27 mouse cellular contexts compared by ENCODE assay signal in the genomic region with DNA sequence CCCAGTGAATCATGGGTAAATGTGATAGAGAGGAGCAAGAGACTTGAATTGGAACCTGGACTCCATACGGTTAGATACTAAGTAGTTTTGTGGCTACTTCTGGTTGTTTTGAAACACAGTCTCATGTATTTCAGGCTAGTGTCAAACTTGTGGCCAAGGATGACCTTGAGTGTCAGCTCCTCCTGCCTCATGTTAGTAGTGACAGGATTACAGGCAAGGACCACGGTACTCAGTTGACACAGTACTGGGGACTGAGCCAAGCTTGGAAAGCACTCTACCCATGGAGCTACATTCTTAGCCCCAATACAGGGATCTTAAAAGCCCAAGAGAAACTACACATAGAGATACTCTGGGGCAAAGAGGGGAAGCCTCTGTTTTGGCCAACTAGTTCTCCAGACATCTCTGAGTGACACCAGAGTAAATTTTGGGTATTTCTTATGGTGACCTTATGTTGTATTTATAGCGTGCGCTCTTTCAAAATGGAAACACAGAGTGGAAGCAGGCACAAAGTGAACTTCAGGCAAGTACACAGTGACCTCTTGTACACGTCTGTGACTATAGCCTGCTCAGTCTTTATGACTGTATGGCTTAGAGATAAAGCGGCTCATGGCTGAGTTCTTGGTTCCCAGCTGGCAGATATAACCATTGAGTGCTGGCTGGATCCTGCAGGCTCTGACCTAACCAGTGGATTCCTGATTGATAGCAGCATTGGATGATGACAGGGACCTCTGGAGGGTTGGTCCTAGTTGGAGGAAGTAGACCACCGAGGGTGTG. TPM values are rescaled to one million over a fixed set of nuclear protein-coding genes. Genes with fewer than 3 reads are reported as not detected.
DNase-seq lines count a peak whose midpoint lies in the region; ATAC-seq and TF ChIP-seq lines count a peak whose summit lies in the region.
"Had no signal": no experiment of that assay in that cellular context is flagged by ENCODE, and none has a peak within 500 bp of the region (broad histone marks: within the 10 kb centered on the region; RNA-seq: fewer than 3 reads in every experiment).

No protein-coding gene starts in this region.

- no peak overlapping the region for H3K9ac ChIP-seq in heart, embryonic 14.5 days (ENCODE audit: low read length)
- H3K9ac ChIP-seq in liver, embryonic 11.5 days (ENCODE audit: low read depth, low read length) = no peak overlapping the region
- H3K9ac ChIP-seq in liver, embryonic 12.5 days = no peak overlapping the region
- H3K9ac ChIP-seq in intestine, embryonic 14.5 days (ENCODE audit: low read length) = no peak overlapping the region
- no peak overlapping the region for H3K9ac ChIP-seq in intestine, postnatal 0 days (ENCODE audit: low read depth, low read length)
- H3K9ac ChIP-seq: embryonic facial prominence, embryonic 13.5 days; hindbrain, embryonic 14.5 days; limb, embryonic 13.5 days; liver, embryonic 14.5 days; lung, embryonic 15.5 days; midbrain, embryonic 13.5 days; neural tube, embryonic 13.5 days had no signal

- WGBS in heart, embryonic 14.5 days = 73% methylated on average over 7 of the region's 7 CpGs
- WGBS in liver, embryonic 11.5 days = 71% methylated on average over 7 of the region's 7 CpGs
- 63% methylated on average over 7 of the region's 7 CpGs for WGBS in liver, embryonic 12.5 days (ENCODE audit: insufficient replicate concordance)
- WGBS in intestine, embryonic 14.5 days = 84% methylated on average over 7 of the region's 7 CpGs
- 61% methylated on average over 7 of the region's 7 CpGs for WGBS in intestine, postnatal 0 days

- H3K4me1 ChIP-seq in heart, embryonic 14.5 days (ENCODE audit: control insufficient read depth in 2 of 2, insufficient read depth in 2 of 2, low read length in 2 of 2) = peaks cover 13 to 30% of the 10 kb centered on the region in 2 experiments
- H3K4me1 ChIP-seq in liver, embryonic 11.5 days (replicated peaks; ENCODE audit: control insufficient read depth, insufficient read depth, low read length) = no peaks in the 10 kb centered on the region; the same call in 1 of the 2 replicates
- peaks cover 13% of the 10 kb centered on the region for H3K4me1 ChIP-seq in liver, embryonic 12.5 days
- H3K4me1 ChIP-seq in intestine, embryonic 14.5 days (replicated peaks; ENCODE audit: control insufficient read depth, insufficient read depth, low read length) = peaks cover 13% of the 10 kb centered on the region
- peaks cover 8% of the 10 kb centered on the region for H3K4me1 ChIP-seq in intestine, postnatal 0 days (replicated peaks; ENCODE audit: control insufficient read depth, insufficient read depth, low read length)

- H3K27ac ChIP-seq in heart, embryonic 14.5 days (replicated peaks in 1 of 2; ENCODE audit: control insufficient read depth in 1 of 2, insufficient read depth in 1 of 2, low read depth in 2 of 2, low read length in 2 of 2) = no peak overlapping the region
- no peak overlapping the region for H3K27ac ChIP-seq in liver, embryonic 11.5 days (ENCODE audit: low read depth, low read length)
- H3K27ac ChIP-seq in liver, embryonic 12.5 days = no peak overlapping the region
- H3K27ac ChIP-seq in intestine, embryonic 14.5 days (ENCODE audit: low read depth) = no peak overlapping the region
- peak overlapping the region; percentile 82 for H3K27ac ChIP-seq in intestine, postnatal 0 days (ENCODE audit: low read depth, low read length)
- H3K27ac ChIP-seq: embryonic facial prominence, embryonic 13.5 days; hindbrain, embryonic 14.5 days; limb, embryonic 13.5 days; liver, embryonic 14.5 days; lung, embryonic 15.5 days; midbrain, embryonic 13.5 days; neural tube, embryonic 13.5 days had no signal

- H3K9me3 ChIP-seq in heart, embryonic 14.5 days (ENCODE audit: control insufficient read depth, low read length) = no peaks in the 10 kb centered on the region
- H3K9me3 ChIP-seq in liver, embryonic 11.5 days (ENCODE audit: control insufficient read depth, low read length) = no peaks in the 10 kb centered on the region
- no peaks in the 10 kb centered on the region for H3K9me3 ChIP-seq in liver, embryonic 12.5 days (replicated peaks)
- H3K9me3 ChIP-seq in intestine, embryonic 14.5 days (ENCODE audit: control insufficient read depth, low read length) = no peaks in the 10 kb centered on the region
- no peaks in the 10 kb centered on the region for H3K9me3 ChIP-seq in intestine, postnatal 0 days (ENCODE audit: control insufficient read depth)
- H3K9me3 ChIP-seq: embryonic facial prominence, embryonic 13.5 days; heart, embryonic 13.5 days; limb, embryonic 13.5 days; lung, embryonic 15.5 days; megakaryocyte, embryonic 14.5 days; midbrain, embryonic 13.5 days; neural tube, embryonic 13.5 days had no signal

- peak; percentile 26; the same call in 1 of the 2 replicates for ATAC-seq in heart, embryonic 14.5 days (ENCODE audit: insufficient number of reproducible peaks, insufficient read depth, low FRiP score, low read depth)
- ATAC-seq in liver, embryonic 11.5 days (replicated peaks; ENCODE audit: low FRiP score) = 0 out of 2 replicates have a peak, but pooled peaks have one; percentile 26
- no peak for ATAC-seq in liver, embryonic 12.5 days
- 0 out of 2 replicates have a peak, but pooled peaks have one; percentile 22 for ATAC-seq in intestine, embryonic 14.5 days (replicated peaks; ENCODE audit: low FRiP score, low TSS enrichment, low read depth)
- ATAC-seq in intestine, postnatal 0 days = peak; percentile 52
- no peak for ATAC-seq in erythroblast, adult 5-6 weeks (replicated peaks; ENCODE audit: low FRiP score, poor library complexity, severe bottlenecking)
- ATAC-seq: forebrain, embryonic 16.5 days; midbrain, embryonic 13.5 days had no signal

- H3K36me3 ChIP-seq in heart, embryonic 14.5 days (ENCODE audit: control insufficient read depth, insufficient read depth, low read length) = no peaks in the 10 kb centered on the region
- H3K36me3 ChIP-seq in liver, embryonic 11.5 days (ENCODE audit: control insufficient read depth, insufficient read depth, low read length) = no peaks in the 10 kb centered on the region
- H3K36me3 ChIP-seq in liver, embryonic 12.5 days = peaks cover 2% of the 10 kb centered on the region; the same call in 1 of the 2 replicates
- H3K36me3 ChIP-seq in intestine, embryonic 14.5 days (ENCODE audit: control insufficient read depth, insufficient read depth, low read length) = 0 out of 2 replicates have a peak, but pooled peaks cover 3% of the 10 kb centered on the region
- peaks cover 8% of the 10 kb centered on the region; the same call in 1 of the 2 replicates for H3K36me3 ChIP-seq in intestine, postnatal 0 days (ENCODE audit: control insufficient read depth, insufficient read depth)

- H3K27me3 ChIP-seq in heart, embryonic 14.5 days (ENCODE audit: control insufficient read depth, insufficient read depth, low read length) = no peaks in the 10 kb centered on the region
- H3K27me3 ChIP-seq in liver, embryonic 11.5 days (replicated peaks; ENCODE audit: control insufficient read depth, insufficient read depth, low read length) = no peaks in the 10 kb centered on the region
- H3K27me3 ChIP-seq in liver, embryonic 12.5 days (replicated peaks) = no peaks in the 10 kb centered on the region
- no peaks in the 10 kb centered on the region for H3K27me3 ChIP-seq in intestine, embryonic 14.5 days (replicated peaks; ENCODE audit: control insufficient read depth, insufficient read depth, low read length)
- H3K27me3 ChIP-seq in intestine, postnatal 0 days (replicated peaks; ENCODE audit: control insufficient read depth, insufficient read depth, low read length) = no peaks in the 10 kb centered on the region
- H3K27me3 ChIP-seq: CH12.LX; embryonic facial prominence, embryonic 13.5 days; heart, embryonic 13.5 days; limb, embryonic 13.5 days; lung, embryonic 15.5 days; megakaryocyte, embryonic 14.5 days; midbrain, embryonic 13.5 days; neural tube, embryonic 13.5 days had no signal

- intact Hi-C loops in heart, postnatal 25 days (cut with DNase I) = no loop called here

- DNase-seq in heart, postnatal 25 days (ENCODE audit: low spot score) = no peak
- no peak for DNase-seq in liver, embryonic 11.5 days (ENCODE audit: low spot score)
- no peak for DNase-seq in intestine, embryonic 14.5 days (ENCODE audit: low spot score)
- DNase-seq in kidney, postnatal 10 days = no peak
- DNase-seq: adrenal gland, postnatal 14 days; cerebellum, adult 11-12 months; cerebellum, adult 9-11 months; kidney, adult 8-10 months; layer of hippocampus, adult 9-11 months; lung, postnatal 36 days; thymus, postnatal 14 days had no signal

- no peak overlapping the region for H3K4me2 ChIP-seq in heart, embryonic 14.5 days (ENCODE audit: low read length)
- no peak overlapping the region for H3K4me2 ChIP-seq in liver, embryonic 11.5 days
- no peak overlapping the region for H3K4me2 ChIP-seq in liver, embryonic 12.5 days
- H3K4me2 ChIP-seq in intestine, embryonic 14.5 days (ENCODE audit: low read length) = no peak overlapping the region
- no peak overlapping the region for H3K4me2 ChIP-seq in intestine, postnatal 0 days (replicated peaks; ENCODE audit: low read depth)
- H3K4me2 ChIP-seq: embryonic facial prominence, embryonic 13.5 days; heart, embryonic 13.5 days; hindbrain, embryonic 14.5 days; limb, embryonic 13.5 days; lung, embryonic 15.5 days; midbrain, embryonic 13.5 days; neural tube, embryonic 13.5 days had no signal

- TF ChIP-seq CTCF in intestine, postnatal 0 days (IDR thresholded peaks at IDR 0.05; ENCODE audit: low read depth) = no peak

- H3K4me3 ChIP-seq in heart, embryonic 14.5 days (ENCODE audit: control insufficient read depth in 1 of 2, insufficient read depth in 1 of 2, low read depth in 1 of 2, low read length in 2 of 2) = no peak overlapping the region
- no peak overlapping the region for H3K4me3 ChIP-seq in liver, embryonic 11.5 days (ENCODE audit: low read depth, low read length)
- no peak overlapping the region for H3K4me3 ChIP-seq in liver, embryonic 12.5 days
- no peak overlapping the region for H3K4me3 ChIP-seq in intestine, embryonic 14.5 days (ENCODE audit: low read depth, low read length)
- no peak overlapping the region for H3K4me3 ChIP-seq in intestine, postnatal 0 days (ENCODE audit: low read depth, low read length)
- H3K4me3 ChIP-seq: embryonic facial prominence, embryonic 13.5 days; erythroblast, embryonic 14.5 days; heart, embryonic 13.5 days; limb, embryonic 13.5 days; lung, embryonic 15.5 days; midbrain, embryonic 13.5 days; neural tube, embryonic 13.5 days had no signal

RNA-seq across cellular contexts. Expression of gene Ick, which starts 14.1 kb away (rescaled TPM):
- 16.0 and 16.6 TPM in 2 replicates for polyA plus RNA-seq in heart, embryonic 14.5 days (2014; fragmentation: Nextera tagmentation; extraction: Ambion mirVana)
- total RNA-seq in heart, postnatal 25 days (2021) = 10 to 100 TPM; 14.9 to 15.3 TPM
- 15.9 and 16.7 TPM in 2 replicates for polyA plus RNA-seq in liver, embryonic 11.5 days (2014; fragmentation: Nextera tagmentation; extraction: Ambion mirVana)
- 7.0 and 7.4 TPM in 2 replicates for polyA plus RNA-seq in liver, embryonic 12.5 days (2016; fragmentation: Nextera tagmentation; extraction: Ambion mirVana)
- 25.7 TPM in 2 replicates for polyA plus RNA-seq in intestine, embryonic 14.5 days (2014; fragmentation: Nextera tagmentation; extraction: Ambion mirVana)
- 27.3 and 28.2 TPM in 2 replicates for polyA plus RNA-seq in intestine, postnatal 0 days (2015; fragmentation: Nextera tagmentation; extraction: Ambion mirVana)
- 5.4 and 13.8 TPM in 2 replicates for total RNA-seq in erythroblast, adult 5-6 weeks (2015; ENCODE audit: low replicate concordance)
- 9.5 and 14.8 TPM in 2 replicates for total RNA-seq in erythroblast, adult 5-6 weeks (2017; ENCODE audit: low replicate concordance)

RNA-seq across cellular contexts. Expression of gene Fbxo9, which starts 14.3 kb away (rescaled TPM):
- 49.8 and 51.3 TPM in 2 replicates for polyA plus RNA-seq in heart, embryonic 14.5 days (2014; fragmentation: Nextera tagmentation; extraction: Ambion mirVana)
- total RNA-seq in heart, postnatal 25 days (2021) = 10 to 100 TPM; 49.2 to 51.3 TPM
- 56.1 and 56.6 TPM in 2 replicates for polyA plus RNA-seq in liver, embryonic 11.5 days (2014; fragmentation: Nextera tagmentation; extraction: Ambion mirVana)
- 74.8 and 75.0 TPM in 2 replicates for polyA plus RNA-seq in liver, embryonic 12.5 days (2016; fragmentation: Nextera tagmentation; extraction: Ambion mirVana)
- polyA plus RNA-seq in intestine, embryonic 14.5 days (2014; fragmentation: Nextera tagmentation; extraction: Ambion mirVana) = 35.3 and 43.0 TPM in 2 replicates
- polyA plus RNA-seq in intestine, postnatal 0 days (2015; fragmentation: Nextera tagmentation; extraction: Ambion mirVana) = 37.7 and 40.2 TPM in 2 replicates
- 517 and 623 TPM in 2 replicates for total RNA-seq in erythroblast, adult 5-6 weeks (2015; ENCODE audit: low replicate concordance)
- total RNA-seq in erythroblast, adult 5-6 weeks (2017; ENCODE audit: low replicate concordance) = 741 and 893 TPM in 2 replicates

RNA-seq across cellular contexts. Expression of gene Gsta4, which starts 59.4 kb away (rescaled TPM):
- polyA plus RNA-seq in heart, embryonic 14.5 days (2014; fragmentation: Nextera tagmentation; extraction: Ambion mirVana) = 75.8 and 80.3 TPM in 2 replicates
- total RNA-seq in heart, postnatal 25 days (2021) = 10 to 100 TPM; 81.4 to 87.9 TPM
- 33.3 and 40.6 TPM in 2 replicates for polyA plus RNA-seq in liver, embryonic 11.5 days (2014; fragmentation: Nextera tagmentation; extraction: Ambion mirVana)
- 20.0 and 22.1 TPM in 2 replicates for polyA plus RNA-seq in liver, embryonic 12.5 days (2016; fragmentation: Nextera tagmentation; extraction: Ambion mirVana)
- polyA plus RNA-seq in intestine, embryonic 14.5 days (2014; fragmentation: Nextera tagmentation; extraction: Ambion mirVana) = 43.1 and 46.6 TPM in 2 replicates
- polyA plus RNA-seq in intestine, postnatal 0 days (2015; fragmentation: Nextera tagmentation; extraction: Ambion mirVana) = 23.3 and 36.2 TPM in 2 replicates
- total RNA-seq in erythroblast, adult 5-6 weeks (2015; ENCODE audit: low replicate concordance) = 1.7 TPM in 1 of 2 replicates, not detected in the other
- total RNA-seq in erythroblast, adult 5-6 weeks (2017; ENCODE audit: low replicate concordance) = not detected in 2 replicates

Comparison
In these comparisons a context has a peak if more than half of its experiments do, and no peak if none do; other contexts are left out.
1. ATAC-seq: peak in heart, embryonic 14.5 days (single experiment), liver, embryonic 11.5 days (single experiment), intestine, embryonic 14.5 days (single experiment) and intestine, postnatal 0 days (single experiment); none in liver, embryonic 12.5 days (single experiment) and erythroblast, adult 5-6 weeks (single experiment).